Mouse (Mus musculus) testis, postnatal 10 days (tissue): ENCODE data around the gene Ccnf.
A peak's percentile ranks its signal among the peaks of the same experiment; 100 is the strongest.

ENCODE experiments used
- DNase-seq: peaks from one replicate; pipeline ENCODE4 v3.0.0; 2021; ENCODE audit warnings: low spot score

Ccnf gene

GRCm38 (mm10) chr17:24224741-24225140, 26.5 kb downstream of the Ccnf start:
- no peak for DNase-seq

DNA sequence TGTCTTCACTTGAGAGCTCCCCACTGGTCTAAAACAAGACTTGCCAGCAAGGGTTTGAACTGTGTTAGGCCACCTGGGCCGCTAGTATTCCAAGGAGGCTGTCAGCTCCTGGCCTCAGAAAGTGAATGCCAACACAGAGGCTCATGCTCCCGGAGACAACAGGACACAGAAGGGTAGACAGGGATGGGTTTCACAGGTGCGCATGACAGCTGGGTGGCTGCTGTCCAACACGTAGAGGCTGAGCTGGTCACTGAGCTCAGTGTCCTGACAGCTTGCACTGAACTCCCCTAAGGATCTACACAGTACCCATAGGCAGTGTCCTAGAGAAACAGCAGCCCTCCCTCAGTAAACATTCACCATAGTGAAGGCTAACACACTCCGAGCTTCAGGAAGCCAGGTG, 27.8 kb downstream of the Ccnf start:
- DNase-seq: no peak

DNA sequence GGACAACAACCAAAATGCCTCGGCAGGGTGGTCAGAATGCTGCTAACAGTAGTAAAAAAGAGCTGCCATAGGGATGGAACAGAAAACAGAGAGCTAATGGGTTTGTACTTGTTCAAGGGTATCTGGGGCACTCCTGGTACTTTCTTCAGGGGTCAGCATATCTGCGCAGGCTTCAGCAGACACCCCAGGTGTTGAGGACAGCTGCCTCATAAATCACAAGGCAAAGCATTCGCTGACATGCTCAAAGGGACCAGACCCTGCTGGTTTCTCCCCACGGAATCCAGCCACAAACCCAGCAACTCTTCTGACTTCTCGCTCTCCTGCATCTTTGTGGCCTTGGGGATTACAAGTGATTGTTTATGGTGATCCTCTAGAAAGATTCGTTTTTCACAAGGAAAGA, 28.6 kb downstream of the Ccnf start:
- no peak for DNase-seq

GRCm38 (mm10) chr17:24220435-24221411, 30.6 kb downstream of the Ccnf start, which contains the start of gene Tedc2:
Gene Tedc2 (minus strand): TSS chr17:24220851.
- DNase-seq: peak; percentile 94

GRCm38 (mm10) chr17:24216836-24217235, 34.4 kb downstream of the Ccnf start:
- no peak for DNase-seq

DNA sequence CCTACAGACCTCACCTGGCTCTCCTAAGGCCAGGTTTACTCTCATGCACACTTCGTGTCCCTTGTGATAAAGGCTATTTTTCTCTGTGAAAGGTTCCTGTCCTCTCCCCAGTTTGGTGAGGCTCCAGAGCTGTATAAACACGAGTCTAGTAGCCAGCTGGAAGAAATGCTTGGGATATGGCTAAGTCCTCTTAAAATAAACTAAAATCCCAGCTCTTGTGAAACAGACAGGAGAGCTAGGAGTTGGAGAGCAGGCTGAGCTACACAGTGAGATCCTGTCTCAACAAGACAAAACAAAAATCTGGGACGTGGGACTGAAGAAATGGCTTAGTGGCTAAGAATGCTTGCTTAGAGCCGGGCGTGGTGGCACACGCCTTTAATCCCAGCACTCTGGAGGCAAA, 38.1 kb downstream of the Ccnf start:
- DNase-seq: no peak

- no peak for DNase-seq
Measured at GRCm38 (mm10) chr17:24212441-24213018, 38.8 kb downstream of the Ccnf start.

- peak; percentile 72 for DNase-seq
Measured at GRCm38 (mm10) chr17:24211631-24212440, 39.4 kb downstream of the Ccnf start.

GRCm38 (mm10) chr17:24210591-24210990, 40.7 kb downstream of the Ccnf start:
- DNase-seq: no peak

DNA sequence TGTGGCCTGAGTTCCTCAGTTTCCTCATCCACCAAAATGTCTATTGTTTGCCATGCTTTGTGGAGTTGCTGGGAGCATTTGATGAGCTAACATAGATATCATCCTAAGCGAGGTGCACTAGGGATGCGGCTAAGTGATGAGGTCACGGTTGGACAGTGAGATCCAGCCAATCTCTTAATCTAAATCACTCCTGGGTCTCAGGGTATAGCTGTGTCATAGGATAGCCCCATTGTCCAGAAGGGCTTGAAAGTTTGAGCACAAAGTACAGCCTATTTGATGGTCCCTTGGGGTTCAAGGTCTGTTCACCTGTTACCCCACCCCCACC, 41.4 kb downstream of the Ccnf start:
- DNase-seq: no peak

DNA sequence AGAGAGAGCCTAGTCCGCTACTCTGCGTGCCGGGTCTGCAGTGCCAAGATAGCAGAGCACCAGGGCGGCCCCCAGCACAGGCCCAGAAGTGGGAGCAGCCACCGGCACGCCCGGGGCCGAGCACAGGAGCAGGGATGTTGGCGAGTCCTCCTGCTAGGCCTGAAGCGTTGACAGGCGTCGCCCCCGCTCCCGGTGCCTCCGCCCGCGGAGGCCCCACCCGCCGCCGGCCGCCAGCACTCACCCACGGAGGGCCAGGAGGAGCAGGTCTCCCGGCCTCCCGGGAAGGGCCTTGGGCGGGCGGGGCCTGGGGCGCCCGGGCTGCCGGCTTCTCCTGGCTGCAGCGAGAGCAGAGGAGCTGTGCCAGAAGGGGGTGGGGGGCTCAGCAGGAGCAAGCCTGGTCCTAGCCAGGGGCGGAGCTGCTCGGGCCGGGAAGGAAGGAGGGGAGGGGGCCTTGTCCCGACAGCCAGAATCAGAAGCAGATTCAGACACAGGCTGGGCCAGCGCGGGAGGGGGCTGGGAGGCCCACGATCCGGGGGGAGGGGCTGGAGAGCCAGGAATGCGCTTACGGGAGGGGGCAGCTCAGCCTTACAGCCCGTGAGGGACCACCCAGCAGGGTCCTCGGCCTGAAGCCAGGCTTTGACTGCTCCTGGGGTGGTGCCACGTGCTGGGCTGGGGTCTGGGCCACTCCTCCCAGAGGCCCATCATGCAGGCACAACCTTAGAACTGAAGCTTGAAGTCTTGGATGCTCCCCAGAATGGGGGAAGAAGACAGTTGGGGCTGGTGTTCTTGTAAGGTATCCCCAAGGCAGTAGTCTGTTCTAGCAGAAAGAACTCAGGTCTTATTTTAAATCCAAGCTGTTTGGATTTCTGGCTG, 42.0 kb downstream of the Ccnf start, which contains the start of gene Ntn3:
Gene Ntn3 (minus strand): TSS at position 489 of the 873 bp plus-strand sequence.
- peak; percentile 82 for DNase-seq

DNA sequence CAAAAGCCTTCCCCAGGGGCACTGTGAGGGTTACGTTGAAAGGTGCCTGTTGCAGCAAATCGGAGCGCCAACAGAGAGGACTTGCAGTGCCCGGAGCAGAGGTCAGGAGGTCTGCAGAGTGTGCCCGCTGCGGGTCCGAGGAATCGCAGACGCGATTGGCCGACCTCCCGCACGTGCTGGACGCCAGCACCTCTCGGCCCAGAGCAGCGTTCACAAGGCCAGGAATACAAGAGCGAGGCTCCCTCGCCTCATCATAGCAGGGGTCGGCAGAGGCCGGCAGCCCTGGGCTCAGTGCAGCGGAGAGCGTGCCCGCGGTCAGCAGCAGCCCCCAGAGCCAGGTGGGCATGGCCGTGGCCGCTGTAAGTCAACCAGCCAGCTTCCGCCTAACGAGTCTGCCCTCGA, 42.6 kb downstream of the Ccnf start:
- peak; percentile 65 for DNase-seq

DNA sequence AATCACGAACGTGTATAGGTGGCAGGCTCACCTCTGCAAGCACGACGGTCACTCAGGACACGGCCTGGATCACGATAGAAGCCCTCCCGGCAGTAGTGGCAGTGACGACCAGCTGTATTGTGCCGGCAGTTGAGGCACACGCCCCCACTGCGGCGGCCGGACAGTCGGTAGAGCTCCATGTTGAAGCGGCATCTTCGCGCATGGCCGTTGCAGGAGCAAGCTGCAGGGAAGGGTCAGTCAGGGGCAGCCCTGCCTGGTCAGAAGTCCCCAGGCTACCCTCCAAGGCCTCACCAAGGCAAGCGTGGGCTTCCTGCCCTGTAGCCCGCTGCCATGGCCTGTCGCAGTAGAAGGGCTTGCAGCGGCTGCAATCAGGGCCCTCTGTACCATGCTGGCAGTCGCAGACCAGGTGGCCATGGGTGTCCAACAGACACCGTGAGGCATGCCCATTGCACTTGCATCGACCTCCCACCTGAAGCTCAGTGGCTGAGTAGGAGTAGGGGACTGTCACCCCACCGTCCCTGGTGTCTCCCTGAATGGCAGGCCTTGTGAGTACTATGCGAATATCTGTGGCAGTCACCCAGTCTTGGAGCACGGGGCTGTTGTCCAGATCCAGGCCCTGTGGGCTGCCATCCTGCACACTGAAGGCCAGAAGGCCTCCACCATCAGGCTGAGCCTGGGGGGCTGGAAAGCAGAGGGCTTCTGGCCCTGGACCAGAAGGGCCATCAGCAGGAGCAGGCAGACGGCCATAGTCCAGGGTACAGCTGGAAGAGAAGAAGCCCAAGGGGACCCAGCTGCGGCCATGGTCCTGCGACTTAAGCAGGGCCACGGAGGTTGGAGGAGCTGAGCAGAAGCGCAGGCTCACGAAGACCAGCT, 43.3 kb downstream of the Ccnf start:
- DNase-seq: no peak

GRCm38 (mm10) chr17:24206451-24207351, 44.6 kb downstream of the Ccnf start:
- DNase-seq: peak; percentile 73

- peak; percentile 64 for DNase-seq
Measured at GRCm38 (mm10) chr17:24205908-24206361, 45.3 kb downstream of the Ccnf start.

- peak; percentile 96 for DNase-seq
Measured at GRCm38 (mm10) chr17:24205284-24205888, 45.9 kb downstream of the Ccnf start, which contains the start of gene Tbc1d24. Gene Tbc1d24 (minus strand): TSS chr17:24205562.

- no peak for DNase-seq
Measured at GRCm38 (mm10) chr17:24204846-24205245, 46.4 kb downstream of the Ccnf start.

DNA sequence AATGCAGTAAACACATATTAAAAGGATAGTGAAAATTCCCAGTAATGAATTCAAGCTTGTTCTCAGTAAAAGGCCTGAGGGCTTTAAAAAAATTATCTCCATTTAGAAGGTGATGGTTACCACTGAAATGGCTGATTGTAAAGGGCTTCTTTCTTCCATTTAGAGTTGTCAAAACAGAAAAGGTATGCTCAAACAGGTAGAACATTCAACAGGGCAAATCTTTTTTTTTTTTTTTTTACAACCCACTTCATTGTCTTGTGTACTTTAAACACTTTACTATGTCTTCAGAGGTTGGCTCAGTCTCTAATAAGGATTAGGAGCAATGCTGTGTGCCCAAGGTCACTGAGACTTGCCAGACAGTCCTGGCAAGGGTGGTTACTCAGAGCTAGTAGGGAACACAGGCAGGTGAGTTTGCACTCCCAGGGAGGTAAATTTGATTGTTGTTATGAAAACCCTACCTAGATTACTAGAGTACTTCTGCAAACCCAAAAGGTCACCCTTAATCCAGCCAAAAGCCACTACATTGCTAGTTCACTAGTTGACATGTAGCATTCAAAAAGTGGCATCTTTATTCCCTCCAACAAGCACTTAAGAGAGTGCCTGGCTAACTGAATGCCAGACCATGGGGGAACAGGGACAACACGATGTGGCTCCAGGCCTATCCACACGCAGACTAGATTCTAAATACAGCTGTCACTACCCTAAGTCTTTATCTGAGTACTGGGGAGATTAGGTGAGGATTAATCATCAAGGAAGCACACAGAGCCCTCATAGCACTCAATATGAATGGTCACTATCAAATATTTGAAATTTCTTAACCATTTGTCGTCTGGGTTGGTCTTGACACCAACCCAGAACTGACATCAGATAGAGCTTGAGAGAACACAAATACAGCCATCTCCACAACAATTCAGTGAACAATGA, 47.4 kb downstream of the Ccnf start:
- no peak for DNase-seq
